Mouse (Mus musculus) G1E (cell line): ENCODE data around the gene Vps11. TPM values are rescaled to one million over a fixed set of nuclear protein-coding genes. Genes with fewer than 3 reads are reported as not detected.
"Not testable (repeated sequence)": the region's sequence is repeated elsewhere in the genome, so short reads cannot be mapped to it uniquely, and the experiment has no call there.

ENCODE experiments used
- ATAC-seq: 2 replicates; pipeline ENCODE4 v1.8.0; 2016; ENCODE audit warnings: mild to moderate bottlenecking; ENCODE audit not compliant: insufficient number of reproducible peaks, poor library complexity, low FRiP score, severe bottlenecking; ENCODE audit errors: extremely low read depth
- DNase-seq: peaks from one replicate; pipeline ENCODE4 v3.0.0; 2012; ENCODE audit warnings: low spot score
- H3K27me3 ChIP-seq: 2 replicates; pipeline ENCODE4 v1.6.1; 2012; ENCODE audit warnings: mild to moderate bottlenecking, low read length, inconsistent platforms; ENCODE audit not compliant: insufficient read depth
- H3K36me3 ChIP-seq: replicated peaks from 2 replicates; pipeline ENCODE3; 2012; ENCODE audit warnings: mild to moderate bottlenecking, inconsistent platforms
- H3K4me1 ChIP-seq: 2 replicates; pipeline ENCODE4 v1.6.1; 2012; ENCODE audit warnings: low read depth, low read length, inconsistent platforms, mixed read lengths; ENCODE audit not compliant: insufficient read depth
- H3K4me3 ChIP-seq: 2 replicates; pipeline ENCODE4 v1.5.1; 2012; ENCODE audit warnings: low read depth, mild to moderate bottlenecking, inconsistent platforms, low read length, moderate library complexity, mixed read lengths
- H3K9me3 ChIP-seq: replicated peaks from 2 replicates; pipeline ENCODE4 v1.6.1; 2012; ENCODE audit warnings: inconsistent platforms
- CTCF ChIP-seq: IDR thresholded peaks from 2 replicates; pipeline ENCODE4 v1.5.1; 2012; ENCODE audit warnings: low read depth, low read length, inconsistent platforms, mixed read lengths
- GATA1 ChIP-seq: IDR thresholded peaks from 2 replicates; pipeline ENCODE4 v1.6.1; 2012; ENCODE audit warnings: borderline replicate concordance, low read length, inconsistent platforms, mixed read lengths
- GATA2 ChIP-seq: IDR thresholded peaks from 2 replicates; pipeline ENCODE4 v1.6.1; 2012; ENCODE audit warnings: low read depth, low read length, inconsistent platforms, borderline replicate concordance
- POLR2AphosphoS5 ChIP-seq: IDR thresholded peaks from 2 replicates; pipeline ENCODE4 v1.6.1; 2012; ENCODE audit warnings: low read depth, low read length, inconsistent platforms; ENCODE audit not compliant: insufficient replicate concordance
- TAL1 ChIP-seq: conservative IDR thresholded peaks from 2 replicates; pipeline ENCODE4 v1.6.1; 2012; ENCODE audit warnings: low read depth, low read length, inconsistent platforms, mixed read lengths
- polyA plus RNA-seq: library from polyadenylated mRNA; stranded (reverse); fragments of >175 nt; gene quantifications from 2 replicates; pipeline ENCODE4 v1.2.3, GENCODE M21; 2012
- total RNA-seq, 2 experiments: library from RNA; stranded (forward) in 1 of 2; stranded (reverse) in 1 of 2; fragments of 200-1000 nt in 1 of 2; fragments of >200 nt in 1 of 2; fragmentation: Nextera tagmentation in 1 of 2; gene quantifications; 2 replicates each; pipeline ENCODE4 v1.2.3; 2014 to 2017

Gene Vps11
- total and polyA plus RNA-seq, 3 experiments: 7.7 to 27.0 (median 15.7) TPM

DNA sequence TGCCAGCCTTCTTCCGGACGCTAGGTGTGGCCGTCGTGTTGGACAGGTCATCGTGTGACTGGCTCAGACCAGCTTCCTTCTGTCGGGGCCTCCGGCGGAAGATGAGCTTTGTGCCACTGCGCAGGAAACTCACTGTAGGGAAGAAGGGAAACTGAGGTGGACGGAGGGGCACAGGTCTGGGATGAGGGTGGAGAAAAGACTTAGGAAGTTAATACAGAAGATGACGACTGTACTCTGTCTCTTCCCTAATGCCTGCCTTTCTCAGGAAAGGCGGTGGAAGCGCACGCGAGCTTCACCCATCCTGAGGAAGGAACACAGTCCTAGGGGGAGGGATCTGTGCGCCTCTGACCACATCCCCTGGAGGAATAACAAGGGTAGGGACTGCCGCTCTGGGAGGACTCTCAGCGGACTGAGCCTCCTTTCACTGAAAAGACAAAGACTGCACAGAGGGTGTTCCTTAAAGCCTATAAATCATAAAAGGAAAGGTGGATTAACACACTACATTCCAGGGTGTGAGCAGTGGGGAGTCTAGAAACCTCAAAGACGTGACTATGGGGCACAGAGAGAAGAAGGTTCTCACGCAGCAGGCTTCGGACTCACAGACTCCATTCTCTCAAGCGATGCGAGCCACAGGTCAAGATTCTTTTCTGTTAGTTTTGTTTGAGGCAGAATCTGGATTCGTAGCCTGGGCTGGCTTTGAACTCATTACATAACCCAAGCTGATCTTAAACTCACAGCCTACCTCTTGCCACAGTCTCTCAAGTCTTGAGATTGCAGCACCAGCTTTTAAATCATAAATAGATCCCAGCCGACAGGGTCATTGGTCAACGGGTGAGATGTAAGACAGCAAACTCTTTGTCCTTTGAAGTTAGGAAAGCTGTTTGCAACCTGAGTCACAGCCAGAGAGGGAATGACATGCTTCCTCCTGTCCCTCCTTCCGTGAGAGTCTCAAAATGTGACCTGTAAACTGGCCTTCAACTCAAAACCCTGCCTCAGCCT lies 50.0 kb downstream of the Vps11 start:
- no peak for TF ChIP-seq GATA2
- no peak for TF ChIP-seq GATA1
- no peak for TF ChIP-seq POLR2AphosphoS5
- no peak for TF ChIP-seq TAL1
- no peak for TF ChIP-seq CTCF
- ATAC-seq: no peak
- H3K36me3 ChIP-seq: peaks cover 66% of the 10 kb centered on the region
- DNase-seq: no peak
- no peak overlapping the region for H3K4me3 ChIP-seq
- H3K9me3 ChIP-seq: no peaks in the 10 kb centered on the region
- H3K4me1 ChIP-seq: peaks cover 6% of the 10 kb centered on the region
- H3K27me3 ChIP-seq: no peaks in the 10 kb centered on the region

DNA sequence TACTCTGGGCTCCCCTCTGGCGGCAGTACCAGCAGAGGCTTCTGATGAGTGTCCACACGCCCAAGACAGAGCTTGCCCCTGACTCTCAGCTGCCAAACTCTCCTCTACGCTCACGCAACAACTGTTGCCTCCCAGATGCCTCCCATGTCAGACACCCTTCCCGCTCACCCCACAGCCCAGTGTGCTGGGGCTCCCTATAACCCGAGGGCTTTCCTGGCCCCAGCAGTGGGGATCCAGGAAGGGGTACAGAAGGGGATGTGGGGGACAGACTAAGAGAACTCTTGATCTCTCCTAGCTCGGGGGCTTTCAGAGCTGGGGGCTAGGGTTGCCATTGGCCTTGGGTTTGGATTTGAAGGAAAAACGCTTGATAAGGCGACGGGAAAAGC lies 50.7 kb downstream of the Vps11 start:
- TF ChIP-seq TAL1: no peak
- no peak for TF ChIP-seq POLR2AphosphoS5
- no peak for TF ChIP-seq CTCF
- TF ChIP-seq GATA1: no peak
- no peak for TF ChIP-seq GATA2
- H3K9me3 ChIP-seq: no peaks in the 10 kb centered on the region
- H3K27me3 ChIP-seq: no peaks in the 10 kb centered on the region
- no peak for ATAC-seq
- peaks cover 12% of the 10 kb centered on the region for H3K4me1 ChIP-seq
- DNase-seq: no peak
- no peak overlapping the region for H3K4me3 ChIP-seq
- H3K36me3 ChIP-seq: peaks cover 59% of the 10 kb centered on the region

DNA sequence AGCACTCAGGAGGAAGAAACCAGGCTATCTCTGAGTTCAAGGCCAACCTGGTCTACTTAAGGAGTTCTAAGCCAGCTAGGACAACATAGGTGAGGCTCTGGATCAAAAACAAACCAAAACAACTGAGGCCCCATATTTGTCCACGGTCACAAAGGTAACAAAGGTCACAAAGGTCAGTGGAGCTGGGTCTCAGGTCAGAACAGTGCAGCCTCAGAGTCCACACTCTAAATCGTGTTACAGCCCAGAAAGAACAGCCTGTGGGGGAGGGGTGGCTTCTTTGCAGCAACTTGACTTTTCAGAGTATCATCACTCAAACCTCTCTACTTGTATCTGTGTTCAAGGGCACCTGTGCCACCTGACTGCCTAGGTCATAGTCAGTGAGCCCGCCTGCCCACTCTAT lies 51.7 kb downstream of the Vps11 start:
- Histone ChIP-seq H3K4me1 (peaks cover 13% of the 10 kb centered on the region), H3K4me3 (no peak overlapping the region), H3K9me3 (no peaks in the 10 kb centered on the region), H3K36me3 (peaks cover 49% of the 10 kb centered on the region), H3K27me3 (no peaks in the 10 kb centered on the region)
- DNase-seq (no peak), ATAC-seq (no peak)
- TF ChIP-seq GATA1 (no peak), GATA2 (no peak), POLR2AphosphoS5 (no peak)

DNA sequence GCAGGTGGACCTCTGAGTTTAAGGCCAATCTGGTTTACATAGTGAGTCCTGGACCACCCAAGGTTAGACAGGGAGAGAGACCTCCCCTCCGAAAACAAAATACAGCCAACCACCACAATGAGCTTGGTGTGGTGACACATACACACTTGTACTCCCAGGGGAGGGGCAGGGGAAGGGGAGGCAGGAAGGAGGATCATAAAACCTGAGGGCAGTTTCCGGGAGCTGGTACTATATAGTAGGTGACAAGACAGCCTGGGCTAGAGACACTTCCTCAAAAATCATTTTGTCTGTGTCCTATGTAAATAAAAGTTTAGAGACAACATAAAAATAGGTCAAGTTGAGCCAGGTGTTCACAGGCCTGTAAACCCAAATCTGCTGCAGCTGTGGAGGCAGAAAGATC lies 54.2 kb downstream of the Vps11 start:
- no peak for ATAC-seq
- no peak for DNase-seq
- Histone ChIP-seq H3K4me1 (peaks cover 31% of the 10 kb centered on the region), H3K4me3 (no peak overlapping the region), H3K36me3 (peaks cover 40% of the 10 kb centered on the region), H3K27me3 (no peaks in the 10 kb centered on the region), H3K9me3 (no peaks in the 10 kb centered on the region)
- no peak for TF ChIP-seq GATA1
- no peak for TF ChIP-seq POLR2AphosphoS5
- no peak for TF ChIP-seq CTCF
- TF ChIP-seq GATA2: no peak
- TF ChIP-seq TAL1: no peak

DNA sequence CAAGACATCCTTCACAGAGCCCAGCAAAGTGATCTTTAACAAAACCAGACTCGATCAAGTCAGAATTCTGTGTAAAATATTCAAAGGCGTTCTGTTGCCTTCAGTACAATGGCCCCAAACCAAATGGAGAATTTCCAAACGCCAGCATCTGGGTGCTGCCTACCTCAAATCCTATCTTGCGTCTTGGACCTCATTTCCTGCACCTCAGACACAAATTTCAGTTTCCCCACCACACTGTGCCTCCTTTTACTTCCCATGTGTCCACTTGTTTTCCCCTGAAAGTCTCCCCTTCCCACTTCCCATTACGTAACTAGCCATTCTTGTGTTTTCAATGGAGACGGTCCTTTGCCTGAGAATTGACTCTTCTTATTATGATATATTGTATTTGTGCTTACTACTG lies 54.9 kb downstream of the Vps11 start:
- H3K9me3 ChIP-seq: no peaks in the 10 kb centered on the region
- TF ChIP-seq GATA1: no peak
- TF ChIP-seq TAL1: no peak
- TF ChIP-seq POLR2AphosphoS5: no peak
- TF ChIP-seq CTCF: no peak
- TF ChIP-seq GATA2: no peak
- no peak overlapping the region for H3K4me3 ChIP-seq
- DNase-seq (no peak), ATAC-seq (no peak)
- H3K4me1 ChIP-seq: peaks cover 34% of the 10 kb centered on the region
- peaks cover 41% of the 10 kb centered on the region for H3K36me3 ChIP-seq
- H3K27me3 ChIP-seq: no peaks in the 10 kb centered on the region

DNA sequence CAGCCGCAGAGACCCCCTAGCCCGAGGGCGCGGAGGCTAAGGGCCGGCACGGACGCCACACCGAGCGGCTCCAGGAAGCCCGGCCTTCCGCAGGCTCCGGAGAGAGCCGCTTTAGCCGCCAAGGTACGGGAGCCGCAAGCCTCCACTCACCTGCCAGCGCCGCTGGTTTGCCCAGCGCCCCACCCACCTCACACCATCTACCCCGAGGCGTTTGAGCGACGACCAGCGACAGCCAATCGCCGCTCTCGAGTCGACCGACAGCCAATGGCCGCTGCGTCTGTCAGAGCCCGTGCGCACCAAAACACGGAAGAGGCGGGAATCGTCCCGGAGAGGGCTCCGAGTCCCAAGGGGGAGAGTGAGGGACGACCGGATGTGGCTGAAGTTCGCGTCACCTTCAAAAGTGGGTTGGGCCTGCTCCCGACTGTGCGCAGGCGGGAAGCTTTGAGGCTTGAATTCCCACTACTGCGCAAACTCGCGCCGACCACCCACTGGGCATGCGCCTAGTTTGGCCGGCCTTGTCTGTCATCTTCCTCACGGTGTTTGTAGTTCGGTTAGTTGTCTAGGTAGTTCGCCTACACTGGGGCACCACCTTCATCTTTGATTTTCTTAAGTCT lies 55.9 kb downstream of the Vps11 start, which contains the start of gene Hinfp:
TSS of gene Hinfp (minus strand) at position 206 of the 614 bp plus-strand sequence.
- peak; percentile 99 for DNase-seq
- H3K27me3 ChIP-seq: no peaks in the 10 kb centered on the region
- peak within 1 kb of the TSS; percentile 93 for H3K4me3 ChIP-seq
- no peaks in the 10 kb centered on the region for H3K9me3 ChIP-seq
- H3K4me1 ChIP-seq: peaks cover 34% of the 10 kb centered on the region
- peaks cover 41% of the 10 kb centered on the region for H3K36me3 ChIP-seq
- peak; percentile 99 for ATAC-seq
- TF ChIP-seq TAL1: no peak
- no peak for TF ChIP-seq POLR2AphosphoS5
- TF ChIP-seq CTCF: no peak
- TF ChIP-seq GATA1: no peak
- TF ChIP-seq GATA2: no peak

DNA sequence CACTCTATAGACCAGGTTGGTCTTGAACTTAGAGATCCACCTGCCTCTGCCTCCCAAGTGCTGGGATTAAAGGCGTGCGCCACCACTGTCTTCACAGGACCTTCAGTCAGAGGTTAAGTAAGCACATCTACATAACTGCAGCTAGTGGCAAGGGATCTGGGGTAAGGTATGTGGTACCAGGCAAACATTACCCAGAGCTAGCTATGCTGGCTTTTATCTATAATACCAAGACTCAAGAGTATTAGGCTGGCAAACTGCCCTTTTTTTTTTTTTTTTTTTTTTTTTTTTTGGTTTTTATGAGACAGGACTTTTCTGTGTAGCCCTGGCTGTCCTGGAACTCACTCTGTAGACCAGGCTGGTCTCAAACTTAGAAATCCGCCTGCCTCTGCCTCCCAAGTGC lies 61.5 kb downstream of the Vps11 start:
- H3K4me3 ChIP-seq, ATAC-seq, H3K27me3 ChIP-seq, DNase-seq, H3K9me3 ChIP-seq: not testable (repeated sequence)
- Histone ChIP-seq H3K4me1 (peaks cover 23% of the 10 kb centered on the region), H3K36me3 (peaks cover 82% of the 10 kb centered on the region)
